Mouse (Mus musculus) induced T-regulatory cell, adult 2 months (primary cell): ENCODE measurements around the gene Cyp2f2.
A peak's percentile ranks its signal among the peaks of the same experiment; 100 is the strongest.

Experiments
- DNase-seq: peaks from one replicate; pipeline ENCODE4 v3.0.0-alpha.2; 2012; ENCODE audit warnings: low read depth

The Cyp2f2 gene

GRCm38 (mm10) chr7:27153205-27153764, 33.6 kb downstream of the Cyp2f2 start, which contains the start of gene Cyp2t4:
Gene Cyp2t4 (plus strand): TSS chr7:27153714.
- no peak for DNase-seq

GRCm38 (mm10) chr7:27156005-27156404, 36.3 kb downstream of the Cyp2f2 start:
- DNase-seq, result no peak

- DNase-seq, result no peak
These were observed 38.5 kb downstream of the Cyp2f2 start for GRCm38 (mm10) chr7:27158171-27158570.

- DNase-seq, result no peak
These were observed 39.5 kb downstream of the Cyp2f2 start for GRCm38 (mm10) chr7:27159256-27159655.

DNA sequence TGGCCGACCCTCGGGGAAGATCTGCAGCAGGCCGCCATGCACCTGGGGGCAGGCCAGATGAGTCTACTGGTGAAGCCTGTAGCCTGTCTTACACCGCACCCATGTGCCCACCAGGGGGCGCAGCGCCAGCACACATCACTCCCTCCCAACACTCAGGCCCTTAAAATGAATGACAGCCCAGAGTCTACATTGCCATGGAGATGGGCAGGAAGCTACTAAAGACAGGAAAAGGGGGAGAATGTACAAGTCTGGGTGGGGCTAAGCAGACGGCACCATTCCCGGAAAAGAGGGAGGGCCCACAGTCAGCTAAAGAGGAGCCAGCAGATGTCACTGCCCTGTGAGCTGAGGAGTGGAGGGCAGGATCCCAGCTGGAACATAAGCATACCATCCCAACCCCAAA, 40.2 kb downstream of the Cyp2f2 start:
- peak; percentile 91 for DNase-seq

GRCm38 (mm10) chr7:27160921-27161320, 41.2 kb downstream of the Cyp2f2 start:
- DNase-seq, result no peak

GRCm38 (mm10) chr7:27161744-27162143, 42.0 kb downstream of the Cyp2f2 start:
- no peak for DNase-seq

GRCm38 (mm10) chr7:27162780-27163449, 43.2 kb downstream of the Cyp2f2 start:
- DNase-seq, result no peak

- DNase-seq, result no peak
These were observed 43.7 kb downstream of the Cyp2f2 start for GRCm38 (mm10) chr7:27163450-27163805.

GRCm38 (mm10) chr7:27164112-27164947, 44.6 kb downstream of the Cyp2f2 start:
- no peak for DNase-seq

GRCm38 (mm10) chr7:27165007-27165655, 45.4 kb downstream of the Cyp2f2 start:
- DNase-seq, result no peak

DNA sequence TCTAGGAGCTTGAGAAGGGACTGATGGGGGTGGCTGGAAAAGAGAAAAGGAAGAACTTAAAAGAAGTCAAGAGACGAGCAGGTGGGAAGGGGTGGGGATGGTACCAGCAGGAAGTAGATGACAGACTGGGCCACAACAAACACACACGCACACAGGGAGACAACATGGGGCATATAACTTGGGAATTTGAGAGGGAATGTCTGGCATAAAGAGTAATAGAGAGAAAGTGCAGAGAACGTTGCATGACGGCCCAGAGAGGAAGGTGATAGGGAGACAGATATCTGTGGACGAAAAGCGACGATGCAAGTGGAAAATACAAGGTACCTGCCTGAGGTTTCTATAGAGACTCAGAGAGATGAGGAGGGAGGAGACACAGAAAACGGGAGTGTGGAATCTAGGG, 46.0 kb downstream of the Cyp2f2 start:
- DNase-seq, result peak; percentile 65

DNA sequence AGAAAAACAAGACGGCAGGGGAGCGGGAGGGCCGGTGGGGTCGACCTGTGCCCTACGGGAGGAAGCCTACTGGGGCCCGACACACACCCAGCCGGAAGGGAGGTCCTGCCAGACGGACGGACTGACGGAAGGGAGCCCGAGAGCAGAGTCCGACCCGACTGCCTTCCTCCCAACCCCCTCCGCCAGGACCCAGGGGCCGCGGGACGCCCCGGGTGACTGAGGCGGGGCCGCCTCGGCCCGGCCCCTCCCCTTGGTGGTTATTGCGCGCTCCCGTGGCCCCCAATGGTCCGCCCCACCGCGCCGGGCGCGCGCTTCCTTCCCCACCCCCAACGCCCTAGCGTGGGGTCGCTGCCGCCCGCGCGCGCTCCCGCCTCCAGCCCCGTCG, 46.5 kb downstream of the Cyp2f2 start:
- DNase-seq, result peak; percentile 91

DNA sequence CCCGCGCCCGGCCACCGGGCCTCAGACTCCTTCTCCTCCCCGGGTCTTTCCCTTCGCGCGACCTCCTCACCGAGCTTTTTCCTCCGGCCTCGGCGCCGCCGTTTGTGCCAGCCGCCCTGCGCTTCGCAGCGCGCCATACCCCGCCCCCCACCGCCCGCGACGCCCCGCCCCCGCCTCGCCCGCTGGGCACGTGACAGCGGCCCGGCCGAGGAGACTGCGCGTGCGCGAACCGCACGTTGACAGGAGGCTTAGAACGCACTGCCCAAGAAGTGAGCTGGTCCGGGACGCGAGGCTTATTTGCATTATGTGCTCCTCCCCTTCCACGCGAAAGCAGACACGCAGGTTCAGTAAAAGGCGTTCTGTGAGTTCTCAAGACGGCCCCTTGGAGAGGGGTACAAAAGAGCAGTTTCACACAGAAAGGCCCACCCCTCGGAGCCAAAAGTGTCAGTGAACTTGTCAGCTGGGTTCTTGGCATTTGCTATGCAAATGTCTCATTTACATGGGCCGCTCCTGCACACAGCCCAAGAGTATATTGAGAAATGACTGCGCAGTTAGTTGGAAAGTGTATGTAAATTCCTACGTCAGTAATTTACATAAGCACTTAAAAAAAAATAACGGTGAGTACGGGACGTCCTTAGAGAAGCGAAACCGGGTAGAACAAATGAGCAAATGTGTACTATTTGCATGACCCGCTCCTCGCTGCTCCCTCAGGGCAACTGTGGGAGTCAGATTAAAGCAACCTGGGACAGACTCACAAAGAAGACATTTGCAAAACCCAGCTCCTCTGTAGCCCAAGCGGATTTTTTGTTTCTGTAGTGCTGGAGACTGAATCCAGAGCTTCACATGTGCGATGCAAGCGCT, 47.1 kb downstream of the Cyp2f2 start, which contains the start of gene Egln2:
Egln2 (minus strand) TSS at position 189 of the 861 bp plus-strand sequence.
- DNase-seq, result peak; percentile 98

DNA sequence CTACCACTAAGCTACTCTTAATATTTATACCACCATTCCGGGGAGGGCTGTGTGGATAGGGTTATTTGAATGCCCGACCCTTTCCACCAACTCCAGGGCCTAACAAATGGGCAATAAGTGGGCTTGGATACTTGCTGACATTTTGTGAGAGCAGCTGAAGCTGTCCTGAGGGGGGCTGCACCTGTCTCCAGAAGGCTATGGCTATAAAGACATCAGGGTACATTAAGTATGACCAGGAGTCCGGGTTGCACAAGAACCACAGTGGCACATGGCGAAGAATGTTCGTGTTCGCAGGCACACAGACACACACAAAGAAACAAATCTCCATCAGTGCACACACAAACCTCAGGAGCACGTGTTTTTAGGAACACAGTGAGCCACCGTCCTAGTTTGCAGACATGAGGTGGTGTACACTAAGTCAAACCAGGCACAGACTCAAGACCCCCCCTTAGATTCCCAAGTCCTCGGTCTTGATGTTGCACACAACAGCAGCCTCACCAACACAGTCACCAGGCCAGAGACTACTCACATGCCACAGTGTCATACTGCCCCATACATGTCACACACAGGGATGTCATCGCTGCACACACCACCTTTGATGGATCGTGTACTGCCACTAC, 47.9 kb downstream of the Cyp2f2 start:
- peak; percentile 42 for DNase-seq

DNA sequence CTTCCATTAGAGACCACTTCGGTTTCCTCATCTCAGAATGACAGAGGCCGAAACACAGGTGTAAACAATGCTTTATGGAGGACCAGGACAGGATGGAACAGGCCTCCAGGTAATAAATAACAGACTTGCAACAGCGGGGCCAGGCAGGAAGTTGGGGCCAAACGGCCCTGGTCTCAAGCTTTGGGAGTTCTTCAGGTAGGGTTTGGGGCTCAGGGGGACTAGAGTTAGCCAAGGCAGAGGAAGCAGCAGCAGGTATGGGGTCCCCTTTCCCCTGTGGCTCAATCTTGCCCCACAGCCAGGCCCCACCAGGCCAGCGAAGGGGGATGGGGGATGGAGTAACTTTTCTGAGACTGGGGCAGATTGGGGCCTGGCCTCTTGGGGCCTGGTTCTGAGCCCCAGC, 48.7 kb downstream of the Cyp2f2 start:
- DNase-seq, result no peak

DNA sequence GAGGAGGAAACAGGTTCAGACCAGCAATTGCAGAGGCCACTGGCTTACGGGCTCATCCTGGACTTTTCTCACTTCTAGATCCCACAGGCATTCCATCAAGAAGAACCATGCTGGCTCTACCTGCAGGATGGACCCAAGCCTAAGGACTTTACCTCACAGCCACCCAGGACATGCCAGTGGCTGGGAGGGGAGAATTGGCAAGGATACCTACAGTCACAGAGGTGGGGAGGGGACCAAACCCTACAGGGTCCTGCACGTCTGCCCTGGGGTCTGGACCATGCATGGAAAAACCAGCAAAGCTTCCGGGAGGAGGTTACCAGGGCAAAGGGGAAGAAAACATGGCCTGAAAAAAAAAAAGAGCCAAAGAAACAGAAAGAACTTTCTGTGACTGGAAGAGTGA, 51.3 kb downstream of the Cyp2f2 start:
- DNase-seq, result no peak

DNA sequence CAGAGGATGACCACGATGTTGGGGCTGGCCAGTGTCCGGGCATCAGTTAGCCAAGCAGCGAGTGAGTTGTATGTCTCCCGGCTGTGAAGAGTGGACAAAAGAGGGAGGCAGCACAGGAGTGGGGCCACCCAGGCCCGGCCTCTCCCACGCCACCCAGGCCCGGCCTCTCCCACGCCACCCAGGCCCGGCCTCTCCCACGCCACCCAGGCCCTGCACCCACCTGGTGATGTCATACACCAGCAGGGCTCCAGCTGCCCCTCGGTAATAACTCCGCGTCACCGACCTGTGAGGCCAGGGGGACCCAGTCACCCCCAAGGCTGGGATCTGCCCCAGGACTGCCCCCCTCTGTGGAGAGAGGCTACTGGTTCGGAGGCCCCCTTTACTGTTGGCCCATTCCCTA, 54.8 kb downstream of the Cyp2f2 start:
- no peak for DNase-seq

DNA sequence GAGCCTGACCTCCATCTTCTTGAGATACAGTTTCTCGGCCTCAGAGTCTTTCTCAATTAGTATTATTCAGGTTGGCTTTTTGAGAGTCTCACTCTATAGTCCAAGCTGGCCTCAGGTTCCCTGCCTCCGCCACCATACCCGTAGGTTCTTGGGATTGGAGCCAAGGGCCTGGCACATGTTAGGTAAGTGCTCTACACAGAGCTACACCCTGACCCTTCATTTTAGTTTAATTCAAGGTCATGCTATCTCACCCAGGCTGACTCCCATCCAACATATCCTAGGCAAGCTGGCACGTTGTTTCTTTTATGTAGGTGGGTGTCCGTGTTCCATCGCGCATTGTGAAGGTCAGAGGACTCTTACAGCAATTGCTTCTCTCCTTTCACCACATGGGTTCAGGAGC, 55.2 kb downstream of the Cyp2f2 start:
- no peak for DNase-seq

DNA sequence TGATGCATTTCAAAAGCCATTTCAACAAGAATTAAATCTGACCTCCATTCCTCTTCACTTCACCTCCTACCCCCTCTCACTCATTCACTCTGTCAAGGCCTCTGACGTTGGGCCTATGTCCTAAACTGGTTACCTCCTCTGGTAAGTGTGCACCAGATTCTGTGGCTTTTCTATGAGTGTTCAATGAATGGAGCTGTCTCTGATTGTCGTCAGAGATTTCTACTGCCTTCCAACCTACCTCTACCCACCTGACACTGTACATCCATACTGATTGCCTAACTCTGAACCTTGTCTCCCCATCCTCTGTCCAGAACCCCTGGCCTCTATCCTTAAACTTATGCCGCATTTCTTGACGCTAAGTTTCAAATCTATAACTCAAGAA, 58.2 kb downstream of the Cyp2f2 start:
- DNase-seq, result no peak
